Mouse (Mus musculus) left cerebral cortex, postnatal 36 days (tissue): Measurements from ENCODE around the gene Vamp2. TPM values are rescaled to one million over a fixed set of nuclear protein-coding genes. Genes with fewer than 3 reads are reported as not detected.
A peak's percentile ranks its signal among the peaks of the same experiment; 100 is the strongest.

Source experiments
- DNase-seq, 2 experiments: peaks; one replicate each; pipeline ENCODE4 v3.0.0; 2021 to 2022; ENCODE audit warnings: low spot score in 2 of 2, mixed read lengths in 1 of 2
- intact Hi-C: fragments of 180-260 bp; cut with DNase I; formaldehyde crosslinking; loops from one replicate; pipeline ENCODE4 v1.15.1; 2025
- total RNA-seq, 2 experiments: library from RNA; stranded (reverse); gene quantifications; 2 replicates each; pipeline ENCODE4 v1.2.3; 2021

Vamp2 gene
- total RNA-seq, 2 experiments from 2014 or later = 1,090 to 1,186 TPM

GRCm38 (mm10) chr11:69105796-69106195, 17.5 kb downstream of the Vamp2 start:
- no peak for DNase-seq
- intact Hi-C loops = no loop called here

- intact Hi-C loops = no loop called here
- DNase-seq = no peak
These were observed 18.0 kb downstream of the Vamp2 start for GRCm38 (mm10) chr11:69106299-69106698.

- intact Hi-C loops = no loop called here
- DNase-seq = no peak
These were observed 18.6 kb downstream of the Vamp2 start for GRCm38 (mm10) chr11:69106842-69107241.

GRCm38 (mm10) chr11:69107676-69108075, 19.4 kb downstream of the Vamp2 start:
- no peak for DNase-seq

GRCm38 (mm10) chr11:69108223-69108622, 19.9 kb downstream of the Vamp2 start:
- intact Hi-C loops = no loop called here
- DNase-seq = no peak

More at GRCm38 (mm10) chr11:69107676-69108075, 19.4 kb downstream of the Vamp2 start:
- intact Hi-C loops = no loop called here

GRCm38 (mm10) chr11:69109032-69109900, 21.0 kb downstream of the Vamp2 start:
- intact Hi-C loops = no loop called here
- peak in 1 of 2 experiments; percentile 9 for DNase-seq

DNA sequence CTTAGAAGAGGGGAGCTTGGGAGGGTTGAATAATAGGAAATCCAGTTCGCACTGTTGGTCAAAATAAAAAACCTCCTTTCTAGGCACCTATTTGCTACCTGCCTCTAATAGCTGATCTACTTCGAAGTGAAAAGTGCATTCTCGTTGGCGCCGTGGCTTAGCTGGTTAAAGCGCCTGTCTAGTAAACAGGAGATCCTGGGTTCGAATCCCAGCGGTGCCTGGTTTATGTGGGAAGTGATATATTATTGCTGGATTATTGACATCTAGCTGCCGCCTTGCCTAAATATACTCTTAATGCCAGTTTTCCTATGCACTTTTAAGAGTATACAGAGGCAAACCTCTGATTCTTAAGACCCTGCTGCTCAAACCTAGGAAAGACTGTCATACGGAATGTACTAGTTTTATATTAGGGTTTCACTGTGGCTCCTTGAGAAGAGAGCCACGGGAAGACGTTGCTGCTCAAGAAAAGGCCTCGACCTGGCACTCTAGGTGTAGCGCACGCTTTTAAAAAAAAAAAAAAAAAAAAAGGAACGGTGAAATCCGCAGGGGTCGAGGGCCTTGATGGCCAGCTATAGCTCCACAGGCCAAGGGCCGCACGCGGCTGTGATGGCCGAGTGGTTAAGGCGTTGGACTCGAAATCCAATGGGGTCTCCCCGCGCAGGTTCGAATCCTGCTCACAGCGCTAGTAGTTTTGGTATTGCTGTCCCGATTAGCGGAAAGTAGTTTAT, 22.2 kb downstream of the Vamp2 start:
- intact Hi-C loops = no loop called here
- DNase-seq = peak; percentile 88

GRCm38 (mm10) chr11:69111051-69111810, 22.9 kb downstream of the Vamp2 start:
- DNase-seq = no peak
- intact Hi-C loops = no loop called here

GRCm38 (mm10) chr11:69111865-69112264, 23.6 kb downstream of the Vamp2 start:
- DNase-seq = no peak
- intact Hi-C loops = no loop called here

- intact Hi-C loops = no loop called here
- no peak for DNase-seq
These were observed 25.7 kb downstream of the Vamp2 start for GRCm38 (mm10) chr11:69114018-69114417.

DNA sequence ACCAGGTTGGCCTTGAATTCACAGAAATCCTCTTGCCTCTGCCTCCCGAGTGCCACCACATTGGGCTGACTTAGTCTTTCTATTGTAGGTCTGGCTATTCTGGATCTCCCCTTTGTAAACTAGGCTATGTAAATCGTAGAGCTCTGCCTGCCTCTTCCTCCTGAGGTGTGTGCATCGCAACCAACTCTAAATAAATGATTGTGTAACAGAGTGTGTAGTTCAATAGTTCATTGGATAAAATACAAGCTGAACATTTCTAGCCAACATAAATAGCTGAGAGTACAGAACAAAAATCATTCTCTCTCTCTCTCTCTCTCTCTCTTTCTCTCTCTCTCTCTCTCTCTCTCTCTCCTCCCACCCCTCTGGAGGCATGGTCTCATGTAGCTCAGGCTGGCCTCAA, 26.3 kb downstream of the Vamp2 start:
- DNase-seq = no peak
- intact Hi-C loops = no loop called here

GRCm38 (mm10) chr11:69116843-69117242, 28.6 kb downstream of the Vamp2 start:
- intact Hi-C loops = no loop called here
- DNase-seq = no peak

- peak; percentile 54 to 69 for DNase-seq
- intact Hi-C loops = loop anchor here (2.0 kb wide), 1 partner anchor 19 kb away; no protein-coding TSS in a partner anchor
These were observed 29.7 kb downstream of the Vamp2 start for GRCm38 (mm10) chr11:69117737-69118695.

- peak; percentile 80 to 85 for DNase-seq
- intact Hi-C loops = loop anchor here (2.0 kb wide), 1 partner anchor 20 kb away; no protein-coding TSS in a partner anchor
These were observed 30.5 kb downstream of the Vamp2 start for GRCm38 (mm10) chr11:69118765-69119164.

DNA sequence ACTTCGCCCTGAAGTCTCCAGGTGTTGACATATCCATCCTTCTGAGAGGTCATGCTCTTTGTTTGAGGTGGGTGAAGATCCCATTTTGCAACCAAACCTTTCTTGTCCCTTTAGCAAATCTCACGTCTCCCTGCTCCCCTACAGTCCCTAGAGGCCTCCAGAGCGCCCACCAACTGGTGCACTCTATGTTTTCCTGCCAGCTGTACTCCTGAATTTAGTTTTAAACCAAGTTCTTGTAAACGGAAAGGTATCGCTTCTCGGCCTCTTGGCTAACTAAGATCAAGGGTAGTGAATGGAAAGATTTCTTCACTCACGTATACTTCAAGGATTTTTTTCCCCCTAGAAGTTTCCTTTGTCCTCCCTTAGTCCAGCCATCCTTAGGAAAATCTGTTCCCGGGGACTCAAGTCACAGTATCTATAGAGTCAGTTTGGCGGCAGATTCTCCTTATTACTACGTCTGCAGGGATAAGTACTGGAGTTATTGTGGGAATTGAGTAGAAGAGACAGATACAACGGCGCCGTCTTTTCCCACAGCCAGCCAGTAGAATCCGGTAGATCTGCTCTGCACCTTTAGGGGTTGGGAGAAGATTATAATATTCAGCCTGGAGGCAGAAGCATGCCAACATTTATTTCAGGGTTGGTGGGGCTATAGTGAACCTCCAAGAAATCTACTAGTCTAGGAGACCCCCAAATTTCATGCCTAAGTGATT, 31.3 kb downstream of the Vamp2 start:
- intact Hi-C loops = loop anchor here (2.0 to 5.0 kb wide), 2 partner anchors 21 to 32 kb away; partner anchors contain the start of gene Vamp2
- DNase-seq = no peak

GRCm38 (mm10) chr11:69120221-69121000, 32.1 kb downstream of the Vamp2 start, which contains the start of gene Hes7:
Hes7 (plus strand) TSS chr11:69120404.
- intact Hi-C loops = loop anchor here (5.0 kb wide), 1 partner anchor 33 kb away; the partner anchor contains the start of gene Vamp2
- DNase-seq = no peak
